Mouse (Mus musculus) gastrocnemius, postnatal 4 days (tissue): ENCODE data around the gene Cbx8. TPM values are rescaled to one million over a fixed set of nuclear protein-coding genes. Genes with fewer than 3 reads are reported as not detected.

Source experiments
- DNase-seq, 2 experiments: peaks; one replicate each; pipeline ENCODE4 v3.0.0; 2021 to 2022; ENCODE audit warnings: low spot score in 2 of 2, mixed read lengths in 2 of 2
- total RNA-seq, 2 experiments: library from RNA; stranded (reverse); gene quantifications; 2 replicates each; pipeline ENCODE4 v1.2.3; 2021

Cbx8 gene
- total RNA-seq, 2 experiments from 2014 or later = 4.6 to 5.3 TPM

DNA sequence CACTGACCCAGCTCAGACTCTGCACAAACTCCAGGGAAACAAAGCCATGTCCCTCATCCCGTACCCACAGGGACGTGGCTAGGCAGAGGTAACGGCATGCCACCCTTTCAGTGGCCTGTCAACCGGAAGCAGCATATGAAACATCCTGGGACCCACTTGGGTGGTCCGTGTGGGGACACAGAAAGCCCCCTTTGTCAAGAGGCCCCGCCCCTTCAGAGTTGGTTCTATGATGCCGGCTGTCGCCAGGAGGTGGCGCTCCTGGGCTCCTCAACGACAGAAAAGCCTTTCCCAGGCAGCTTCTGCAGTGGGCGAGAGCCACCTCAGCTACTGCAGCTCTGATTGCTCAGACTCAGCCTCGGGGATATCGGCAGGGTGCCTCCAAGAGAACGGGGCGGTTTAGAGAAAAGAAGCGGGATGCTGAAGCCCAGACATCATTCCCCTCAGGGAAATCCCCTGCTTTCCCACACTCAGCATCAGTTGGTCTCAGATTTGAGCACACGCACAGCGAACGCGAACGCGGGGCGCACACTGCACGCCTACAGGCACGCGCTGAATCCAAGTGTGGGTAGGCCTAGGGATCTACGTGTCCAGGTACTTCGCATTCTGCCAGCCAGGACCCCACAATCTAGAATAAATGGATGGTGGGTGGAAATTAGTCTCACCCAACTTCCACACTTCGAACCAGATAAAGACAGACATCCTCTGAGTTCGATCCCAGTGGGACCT, 42.1 kb downstream of the Cbx8 start:
- DNase-seq = peak; percentile 67 to 75

DNA sequence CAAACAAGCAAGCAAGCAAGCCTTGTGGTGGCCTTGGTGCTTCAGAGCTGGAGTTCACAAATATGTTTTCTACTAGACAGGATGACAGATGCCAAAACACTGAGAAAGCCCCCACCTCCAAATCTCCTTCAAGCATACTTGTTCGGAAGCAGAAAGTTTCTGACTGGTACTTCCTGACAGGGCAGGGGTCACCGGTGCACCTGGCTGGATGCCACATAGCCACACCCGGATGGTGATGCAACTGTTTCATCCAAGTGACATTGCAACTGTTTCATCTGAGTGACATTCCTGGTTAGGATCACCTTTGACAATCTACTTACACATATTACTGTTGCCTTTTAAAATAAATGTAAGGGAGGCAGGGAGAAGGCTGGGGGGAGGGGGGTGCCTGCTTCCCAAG, 43.6 kb downstream of the Cbx8 start:
- no peak for DNase-seq

DNA sequence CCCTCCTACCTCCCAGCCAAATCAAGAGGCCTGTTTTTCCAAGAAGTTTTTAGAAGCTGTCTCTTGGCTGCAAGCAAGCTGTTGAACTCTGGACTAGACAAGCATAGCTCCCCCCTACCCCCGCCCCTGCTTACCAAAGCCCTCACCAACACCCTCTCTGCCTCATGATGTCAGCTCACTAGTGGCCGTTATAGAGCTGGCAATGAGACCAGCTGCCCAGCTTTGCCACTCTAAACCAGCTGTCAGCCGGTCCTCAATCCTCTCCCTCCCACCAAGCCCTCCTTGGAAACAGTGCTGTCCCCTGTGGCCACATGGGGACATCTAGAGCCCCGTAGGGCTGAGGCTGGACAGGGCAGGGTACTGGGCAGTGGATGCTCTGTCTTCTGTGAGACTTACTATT, 45.3 kb downstream of the Cbx8 start:
- DNase-seq = no peak

- no peak for DNase-seq
Measured at GRCm38 (mm10) chr11:118992781-118993180, 48.0 kb downstream of the Cbx8 start.

DNA sequence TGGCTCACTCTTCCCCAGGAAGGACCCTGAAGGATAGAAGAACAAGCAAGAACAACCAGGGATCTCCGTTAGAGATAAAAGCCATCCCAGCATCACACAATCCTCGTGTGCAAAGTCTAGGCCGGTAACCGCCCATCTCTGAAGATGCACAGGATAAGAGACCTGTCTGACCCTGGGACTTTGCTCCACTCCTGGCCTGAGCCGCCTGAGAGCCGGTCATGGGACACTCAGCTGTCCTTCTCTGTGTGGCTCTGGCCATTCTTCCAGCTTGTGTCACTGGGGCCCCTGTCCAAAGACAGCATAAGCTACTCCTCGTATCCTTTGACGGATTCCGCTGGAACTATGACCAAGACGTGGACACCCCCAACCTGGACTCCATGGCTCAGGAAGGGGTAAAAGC, 52.8 kb downstream of the Cbx8 start, which contains the start of gene Enpp7:
Gene Enpp7, plus strand, starts transcription at position 190 of the 400 bp plus-strand sequence.
- no peak for DNase-seq

Other genes with a start within 250 kb of the Cbx8 start
- gene Rbfox3, start 129.4 kb downstream of the Cbx8 start, total RNA-seq = under 1 TPM; 0.10 to 0.31 TPM
- gene Enpp7, start 52.8 kb downstream of the Cbx8 start, total RNA-seq = not detected
- 1 to 10 TPM; 5.4 to 5.6 TPM for gene Cbx2, start 18.0 kb downstream of the Cbx8 start, total RNA-seq
- gene Cbx4, start 45.3 kb upstream of the Cbx8 start, total RNA-seq = 10 to 100 TPM; 10.4 to 10.7 TPM
- gene Tbc1d16, start 187.5 kb upstream of the Cbx8 start, total RNA-seq = 10 to 100 TPM; 23.3 to 23.6 TPM
- gene Ccdc40, start 187.6 kb upstream of the Cbx8 start, total RNA-seq = under 1 TPM; 0.12 to 0.16 TPM
- 10 to 100 TPM; 59.2 to 69.4 TPM for gene Gaa, start 226.9 kb upstream of the Cbx8 start, total RNA-seq